Mouse (Mus musculus) heart, embryonic 14.5 days (tissue): ENCODE measurements around the gene Fam169b. TPM values are rescaled to one million over a fixed set of nuclear protein-coding genes. Genes with fewer than 3 reads are reported as not detected.

Experiments used
- ATAC-seq: fragments of 200-750 bp; cut with Nextera tagmentation; 2 replicates; pipeline ENCODE4 v1.8.0; 2017; ENCODE audit warnings: low read depth, moderate TSS enrichment; ENCODE audit not compliant: insufficient number of reproducible peaks, insufficient read depth, low FRiP score
- H3K27ac ChIP-seq, 2 experiments: fragments of 200-500 bp in 1 of 2; fragments of 300-500 bp in 1 of 2; sonication (generic) in 1 of 2; replicated peaks in 1 of 2; 2 replicates each; pipeline ENCODE4 v1.5.1; 2012 to 2014; ENCODE audit warnings: low read depth in 2 of 2, low read length in 2 of 2, control low read depth in 1 of 2, mild to moderate bottlenecking in 1 of 2, mixed read lengths in 1 of 2; ENCODE audit not compliant: control insufficient read depth in 1 of 2, insufficient read depth in 1 of 2
- H3K27me3 ChIP-seq: fragments of 300-500 bp; sonication (generic); 2 replicates; pipeline ENCODE4 v1.6.1; 2014; ENCODE audit warnings: mild to moderate bottlenecking, low read length, control low read depth; ENCODE audit not compliant: control insufficient read depth, insufficient read depth
- H3K36me3 ChIP-seq: fragments of 300-500 bp; sonication (generic); 2 replicates; pipeline ENCODE4 v1.6.1; 2014; ENCODE audit warnings: mild to moderate bottlenecking, control low read depth, low read length, mixed read lengths; ENCODE audit not compliant: control insufficient read depth, insufficient read depth
- H3K4me1 ChIP-seq, 2 experiments: fragments of 200-500 bp in 1 of 2; fragments of 300-500 bp in 1 of 2; sonication (generic) in 1 of 2; 2 replicates each; pipeline ENCODE4 v1.6.1; 2012 to 2014; ENCODE audit warnings: low read length in 2 of 2, control low read depth in 1 of 2, mixed read lengths in 1 of 2; ENCODE audit not compliant: control insufficient read depth in 2 of 2, insufficient read depth in 2 of 2
- H3K4me2 ChIP-seq: fragments of 300-500 bp; sonication (generic); 2 replicates; pipeline ENCODE4 v1.6.1; 2014; ENCODE audit warnings: mild to moderate bottlenecking, low read length
- H3K4me3 ChIP-seq, 2 experiments: fragments of 200-500 bp in 1 of 2; fragments of 300-500 bp in 1 of 2; sonication (generic) in 1 of 2; 2 replicates each; pipeline ENCODE4 v1.5.1; 2012 to 2014; ENCODE audit warnings: low read length in 2 of 2, mild to moderate bottlenecking in 2 of 2, control low read depth in 1 of 2, low read depth in 1 of 2, moderate library complexity in 1 of 2; ENCODE audit not compliant: control insufficient read depth in 1 of 2, insufficient read depth in 1 of 2
- H3K9ac ChIP-seq: fragments of 300-500 bp; sonication (generic); 2 replicates; pipeline ENCODE4 v1.6.1; 2014; ENCODE audit warnings: mild to moderate bottlenecking, low read length
- H3K9me3 ChIP-seq: fragments of 300-500 bp; sonication (generic); 2 replicates; pipeline ENCODE4 v1.6.1; 2016; ENCODE audit warnings: low read length, control low read depth; ENCODE audit not compliant: control insufficient read depth
- WGBS: fragments of 180-500 bp; shearing (Covaris S2); extraction: QIAGEN DNeasy Blood & Tissue Kit; methylation state at CpG from one replicate; pipeline ENCODE4 v1.1.7; 2014; 5-methylcytosine and 5-hydroxymethylcytosine counted together
- polyA plus RNA-seq: library from polyadenylated mRNA; unstranded; fragments of >200 nt; fragmentation: Nextera tagmentation; extraction: Ambion mirVana; gene quantifications from 2 replicates; pipeline ENCODE4 v1.2.1, GENCODE M21; 2014

Gene Fam169b
- polyA plus RNA-seq, 1 experiment from 2014 or later: 0.05 TPM

DNA sequence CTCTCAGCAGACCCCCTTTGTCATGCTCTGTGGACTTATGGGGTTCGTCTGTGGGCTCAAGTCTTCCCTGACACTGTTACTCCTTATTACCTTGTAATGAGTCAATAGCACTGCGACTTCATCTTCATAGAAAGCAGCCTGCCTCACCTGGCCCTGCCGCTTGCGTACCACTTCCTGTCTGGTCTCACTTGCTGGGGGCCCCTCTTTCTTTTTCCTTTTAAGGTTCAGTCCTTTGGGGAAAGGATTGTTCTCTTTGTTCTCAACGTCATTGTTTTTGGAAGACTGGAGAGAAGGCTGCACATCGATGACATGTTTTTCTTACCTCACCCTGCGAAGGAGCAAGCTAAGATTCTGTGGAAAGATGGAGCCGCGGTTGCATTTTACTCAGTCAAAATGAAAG, 55.4 kb downstream of the Fam169b start:
- Histone ChIP-seq H3K9ac (no peak overlapping the region), H3K27me3 (no peaks in the 10 kb centered on the region), H3K27ac (no peak overlapping the region), H3K36me3 (no peaks in the 10 kb centered on the region), H3K4me2 (no peak overlapping the region), H3K4me3 (no peak overlapping the region), H3K9me3 (no peaks in the 10 kb centered on the region), H3K4me1 (no peaks in the 10 kb centered on the region)
- 78% methylated on average over 9 of the region's 9 CpGs for whole genome bisulfite sequencing
- no peak for ATAC-seq

DNA sequence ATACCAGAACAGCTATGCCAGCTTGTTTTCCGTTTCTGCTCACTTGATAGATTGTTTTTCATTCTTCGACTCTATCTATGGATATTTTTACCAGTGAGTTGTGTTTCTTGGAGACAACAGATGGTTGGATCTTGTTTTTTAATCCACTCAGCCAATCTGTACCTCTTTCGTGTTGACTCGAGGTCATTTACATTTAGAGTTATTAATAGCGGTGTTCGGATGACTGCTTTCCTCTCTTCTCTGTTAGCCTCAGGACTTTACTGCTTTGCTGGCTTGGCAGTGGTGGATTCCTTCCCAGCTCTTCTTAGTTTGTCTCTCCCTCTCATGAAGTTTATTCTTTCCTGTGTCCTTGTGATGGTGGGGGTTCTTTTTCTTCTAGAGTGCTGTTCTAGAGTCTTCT, 59.2 kb downstream of the Fam169b start:
- H3K36me3 ChIP-seq: no peaks in the 10 kb centered on the region

DNA sequence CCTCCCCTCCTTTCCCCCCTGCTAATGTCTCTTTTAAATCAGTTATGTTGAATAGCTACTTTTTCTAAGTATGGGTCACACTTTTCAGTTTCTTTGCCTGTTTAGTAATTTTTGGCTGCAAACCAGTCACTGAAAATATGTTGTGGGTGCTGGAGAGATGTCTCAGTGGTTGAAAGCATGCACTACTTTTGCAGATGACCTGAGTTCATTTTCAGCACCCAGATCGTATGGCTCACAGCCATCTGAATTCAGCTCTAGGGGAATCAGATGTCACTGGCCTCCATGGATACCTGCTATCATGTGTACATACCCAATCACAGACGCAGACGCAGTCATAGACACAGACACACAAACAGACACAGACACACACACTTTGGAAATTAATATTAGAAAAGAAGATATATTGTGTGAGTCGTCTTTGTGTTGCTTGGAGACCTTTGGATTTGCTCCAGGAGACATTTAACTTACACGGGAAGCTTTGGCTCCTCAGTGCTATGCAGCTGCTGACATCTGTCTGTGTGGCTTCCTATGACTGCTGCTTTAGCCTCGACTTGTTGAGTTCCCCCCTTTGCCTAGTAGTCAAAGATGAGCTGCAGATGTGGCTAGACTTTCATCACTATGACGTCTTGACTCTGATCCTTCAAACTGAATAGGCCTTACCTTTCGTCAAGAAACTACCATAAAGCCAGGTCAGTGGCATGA, 63.6 kb downstream of the Fam169b start:
- Histone ChIP-seq H3K4me3 (no peak overlapping the region), H3K27me3 (no peaks in the 10 kb centered on the region), H3K4me2 (no peak overlapping the region), H3K27ac (no peak overlapping the region), H3K9ac (no peak overlapping the region), H3K9me3 (no peaks in the 10 kb centered on the region), H3K36me3 (no peaks in the 10 kb centered on the region), H3K4me1 (no peaks in the 10 kb centered on the region)
- ATAC-seq: no peak
- 63% methylated on average over 8 of the region's 8 CpGs for WGBS

More for the DNA sequence above, 59.2 kb downstream of the Fam169b start:
- Histone ChIP-seq H3K27ac (no peak overlapping the region), H3K9ac (no peak overlapping the region), H3K4me2 (no peak overlapping the region), H3K27me3 (no peaks in the 10 kb centered on the region), H3K4me1 (no peaks in the 10 kb centered on the region), H3K9me3 (no peaks in the 10 kb centered on the region), H3K4me3 (no peak overlapping the region)
- ATAC-seq: no peak
- WGBS: 74% methylated on average over 6 of the region's 6 CpGs

DNA sequence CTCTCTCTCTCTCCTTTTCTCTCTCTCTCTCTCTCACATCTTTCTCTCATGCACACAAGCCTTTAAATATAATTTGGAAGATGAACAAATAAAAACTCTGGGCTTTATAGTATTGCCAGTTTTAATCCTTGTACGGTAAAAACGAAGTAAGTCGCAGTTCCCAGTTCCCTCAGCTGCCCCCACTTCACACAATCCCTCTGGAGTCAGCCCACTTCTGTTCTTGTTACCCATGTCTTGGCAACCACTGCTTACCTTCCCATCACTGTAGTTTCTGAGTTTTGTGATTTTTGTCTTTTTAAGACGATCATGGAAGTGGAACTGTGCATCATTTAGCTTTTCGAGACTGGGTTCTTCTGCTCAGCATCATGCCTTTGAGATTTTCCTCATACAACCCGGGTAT, 65.0 kb downstream of the Fam169b start:
- H3K9me3 ChIP-seq: no peaks in the 10 kb centered on the region
- no peak overlapping the region for H3K4me3 ChIP-seq
- no peaks in the 10 kb centered on the region for H3K4me1 ChIP-seq
- H3K27me3 ChIP-seq: no peaks in the 10 kb centered on the region
- H3K9ac ChIP-seq: no peak overlapping the region
- H3K4me2 ChIP-seq: no peak overlapping the region
- H3K27ac ChIP-seq: no peak overlapping the region
- H3K36me3 ChIP-seq: no peaks in the 10 kb centered on the region
- ATAC-seq: no peak
- WGBS: 83% methylated on average over 6 of the region's 6 CpGs

DNA sequence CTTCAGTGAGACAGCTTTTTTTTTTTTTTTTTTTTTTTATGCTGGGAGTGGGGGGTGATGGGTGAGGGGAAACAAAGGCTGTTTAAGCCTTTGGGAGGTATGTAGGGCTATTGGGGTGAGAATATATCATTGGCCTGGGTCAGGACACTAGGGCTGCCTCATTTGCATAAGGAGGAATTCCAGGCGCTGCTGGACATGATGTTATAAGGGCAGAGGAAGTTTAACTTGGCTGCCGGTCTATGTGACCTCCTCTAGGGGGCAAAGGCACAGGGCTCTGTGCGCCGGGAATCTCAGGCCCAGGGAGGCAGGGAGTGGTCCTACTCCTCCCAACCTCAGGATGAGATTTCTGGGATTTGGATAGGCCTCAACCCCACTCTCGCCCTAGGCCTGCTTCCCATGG, 70.9 kb downstream of the Fam169b start:
- no peak overlapping the region for H3K9ac ChIP-seq
- ATAC-seq: no peak
- no peak overlapping the region for H3K4me3 ChIP-seq
- H3K27ac ChIP-seq: no peak overlapping the region
- no peaks in the 10 kb centered on the region for H3K27me3 ChIP-seq
- no peaks in the 10 kb centered on the region for H3K4me1 ChIP-seq
- WGBS: 41% methylated on average over 5 of the region's 5 CpGs
- H3K36me3 ChIP-seq: no peaks in the 10 kb centered on the region
- no peaks in the 10 kb centered on the region for H3K9me3 ChIP-seq
- no peak overlapping the region for H3K4me2 ChIP-seq

DNA sequence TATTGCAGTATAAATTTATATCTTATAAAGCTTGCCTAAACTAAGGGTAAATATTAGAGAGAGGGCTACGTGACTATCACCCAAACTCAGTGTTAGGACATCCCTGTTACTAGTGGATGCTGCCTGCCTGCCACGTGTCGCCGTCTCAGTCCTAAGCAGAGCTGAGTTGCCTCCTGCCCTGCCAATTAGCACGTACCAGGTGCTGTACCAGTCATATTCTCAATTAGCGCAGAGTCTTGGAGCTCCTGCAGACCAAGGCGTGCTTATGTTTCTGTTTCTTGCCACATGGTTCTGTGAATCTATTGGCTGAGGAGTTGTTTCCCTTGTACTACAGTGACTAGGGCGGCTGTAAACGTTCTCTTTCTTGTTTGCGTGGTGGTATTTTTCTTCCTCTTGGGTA, 72.3 kb downstream of the Fam169b start:
- no peak overlapping the region for H3K4me3 ChIP-seq
- H3K4me2 ChIP-seq: no peak overlapping the region
- no peaks in the 10 kb centered on the region for H3K36me3 ChIP-seq
- no peaks in the 10 kb centered on the region for H3K27me3 ChIP-seq
- H3K4me1 ChIP-seq: no peaks in the 10 kb centered on the region
- H3K9me3 ChIP-seq: 0 out of 2 replicates have a peak, but pooled peaks cover 3% of the 10 kb centered on the region
- H3K9ac ChIP-seq: no peak overlapping the region
- 88% methylated on average over 10 of the region's 10 CpGs for WGBS
- no peak overlapping the region for H3K27ac ChIP-seq
- ATAC-seq: no peak

DNA sequence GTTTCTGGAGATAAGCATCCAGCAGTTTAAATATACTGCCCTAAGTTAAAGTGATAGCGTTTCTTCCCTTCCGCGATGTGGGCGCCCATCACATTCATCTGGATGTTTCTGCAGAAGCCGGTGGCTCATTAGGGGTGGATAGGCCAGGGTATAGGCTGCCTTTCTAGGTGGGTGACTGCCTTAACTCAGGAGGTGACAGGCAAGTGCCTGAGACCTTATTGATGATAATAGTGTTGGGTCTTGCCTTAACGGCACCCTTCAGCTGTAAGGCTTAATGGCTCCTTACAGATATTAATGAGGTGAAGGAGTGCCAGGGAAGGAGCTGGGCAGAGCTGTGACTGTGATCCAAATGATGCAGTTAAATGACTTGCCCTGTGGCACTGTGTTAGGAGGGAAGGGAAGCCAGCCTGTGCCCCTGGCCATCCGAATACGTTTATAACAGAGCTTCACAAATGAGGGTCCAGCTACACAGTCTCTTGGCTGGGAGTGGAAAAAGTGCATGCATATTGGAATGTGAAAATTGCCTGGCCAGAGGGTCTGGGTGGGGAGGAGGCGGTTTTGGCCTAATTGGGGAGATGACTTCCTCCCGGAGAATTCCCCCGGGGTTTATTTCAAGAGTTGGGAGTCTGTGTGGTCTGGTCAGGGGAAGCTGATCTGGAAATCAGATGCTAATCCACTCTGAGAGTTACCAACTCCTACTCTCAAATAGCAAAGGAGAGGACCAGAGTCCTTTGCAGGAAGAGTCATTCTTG, 81.9 kb downstream of the Fam169b start:
- Histone ChIP-seq H3K27ac (no peak overlapping the region), H3K27me3 (peaks cover 11% of the 10 kb centered on the region; the same call in 1 of the 2 replicates), H3K4me1 (peaks cover 0 to 2% of the 10 kb centered on the region in 2 experiments; a peak in 1 of 4 replicates), H3K4me2 (no peak overlapping the region), H3K4me3 (no peak overlapping the region), H3K36me3 (no peaks in the 10 kb centered on the region), H3K9me3 (0 out of 2 replicates have a peak, but pooled peaks cover 4% of the 10 kb centered on the region), H3K9ac (no peak overlapping the region)
- no peak for ATAC-seq
- WGBS: 68% methylated on average over 11 of the region's 11 CpGs
